Mouse (Mus musculus) G1E (cell line): ENCODE measurements around the gene Gm21985.

Source experiments
- CTCF ChIP-seq: IDR thresholded peaks from 2 replicates; pipeline ENCODE4 v1.5.1; 2012; ENCODE audit warnings: low read depth, low read length, inconsistent platforms, mixed read lengths
- GATA1 ChIP-seq: IDR thresholded peaks from 2 replicates; pipeline ENCODE4 v1.6.1; 2012; ENCODE audit warnings: borderline replicate concordance, low read length, inconsistent platforms, mixed read lengths
- GATA2 ChIP-seq: IDR thresholded peaks from 2 replicates; pipeline ENCODE4 v1.6.1; 2012; ENCODE audit warnings: low read depth, low read length, inconsistent platforms, borderline replicate concordance
- POLR2AphosphoS5 ChIP-seq: IDR thresholded peaks from 2 replicates; pipeline ENCODE4 v1.6.1; 2012; ENCODE audit warnings: low read depth, low read length, inconsistent platforms; ENCODE audit not compliant: insufficient replicate concordance
- TAL1 ChIP-seq: conservative IDR thresholded peaks from 2 replicates; pipeline ENCODE4 v1.6.1; 2012; ENCODE audit warnings: low read depth, low read length, inconsistent platforms, mixed read lengths

GRCm38 (mm10) chr2:112224356-112224755 is 41.8 kb upstream of the Gm21985 start:
- no peak for TF ChIP-seq CTCF
- no peak for TF ChIP-seq GATA1
- no peak for TF ChIP-seq POLR2AphosphoS5
- TF ChIP-seq TAL1, result no peak
- TF ChIP-seq GATA2, result no peak
